Mouse (Mus musculus): ENCODE results near the gene Iffo2.

GRCm38 (mm10) chr4:139491541-139492170, 38.7 kb upstream of the Iffo2 start:
- TF ChIP-seq CTCF (IDR thresholded peaks at IDR 0.05; ENCODE audit: low read depth) (no peak), EP300 (IDR thresholded peaks at IDR 0.05; ENCODE audit: low read depth) (no peak)

Measured in liver, embryonic 14.5 days (tissue).